Mouse (Mus musculus): ENCODE results near the gene Dscaml1. TPM values are rescaled to one million over a fixed set of nuclear protein-coding genes. Genes with fewer than 3 reads are reported as not detected.

Gene Dscaml1
- polyA plus RNA-seq, 1 experiment, result 0.62 TPM

- 53% methylated on average over 6 of the region's 6 CpGs for WGBS
Observed at GRCm38 (mm10) chr9:45625889-45626446, 199.5 kb downstream of the Dscaml1 start.

GRCm38 (mm10) chr9:45632520-45632919 lies 206.1 kb downstream of the Dscaml1 start:
- H3K4me3 ChIP-seq (ENCODE audit: low read depth, low read length), result no peak overlapping the region
- H3K36me3 ChIP-seq (ENCODE audit: control insufficient read depth, insufficient read depth, low read length), result no peaks in the 10 kb centered on the region
- WGBS, result 26% methylated on average over 10 of the region's 10 CpGs
- H3K27ac ChIP-seq (ENCODE audit: insufficient read depth, low read depth, low read length), result no peak overlapping the region
- no peaks in the 10 kb centered on the region for H3K27me3 ChIP-seq (ENCODE audit: control insufficient read depth, insufficient read depth, low read length)
- no peak for TF ChIP-seq CTCF (IDR thresholded peaks at IDR 0.05; ENCODE audit: extremely low read depth, insufficient read length, insufficient replicate concordance, low read depth, low read length)
- no peak for TF ChIP-seq POLR2A (IDR thresholded peaks at IDR 0.05; ENCODE audit: low read depth, low read length)
- H3K4me1 ChIP-seq (ENCODE audit: control insufficient read depth, insufficient read depth, insufficient read length, low read length), result no peaks in the 10 kb centered on the region; the same call in 1 of the 2 replicates

More at GRCm38 (mm10) chr9:45625889-45626446, 199.5 kb downstream of the Dscaml1 start:
- no peak overlapping the region for H3K4me3 ChIP-seq (ENCODE audit: low read depth, low read length)
- no peak for TF ChIP-seq POLR2A (IDR thresholded peaks at IDR 0.05; ENCODE audit: low read depth, low read length)
- no peak for TF ChIP-seq CTCF (IDR thresholded peaks at IDR 0.05; ENCODE audit: extremely low read depth, insufficient read length, insufficient replicate concordance, low read depth, low read length)
- H3K27ac ChIP-seq (ENCODE audit: insufficient read depth, low read depth, low read length), result no peak overlapping the region
- 0 out of 2 replicates have a peak, but pooled peaks cover 2% of the 10 kb centered on the region for H3K27me3 ChIP-seq (ENCODE audit: control insufficient read depth, insufficient read depth, low read length)
- no peaks in the 10 kb centered on the region for H3K36me3 ChIP-seq (ENCODE audit: control insufficient read depth, insufficient read depth, low read length)
- H3K4me1 ChIP-seq (ENCODE audit: control insufficient read depth, insufficient read depth, insufficient read length, low read length), result no peaks in the 10 kb centered on the region

- WGBS, result 25% methylated on average over 2 of the region's 2 CpGs
- TF ChIP-seq CTCF (IDR thresholded peaks at IDR 0.05; ENCODE audit: extremely low read depth, insufficient read length, insufficient replicate concordance, low read depth, low read length) (no peak), POLR2A (IDR thresholded peaks at IDR 0.05; ENCODE audit: low read depth, low read length) (no peak)
- no peaks in the 10 kb centered on the region for H3K27me3 ChIP-seq (ENCODE audit: control insufficient read depth, insufficient read depth, low read length)
- no peak overlapping the region for H3K27ac ChIP-seq (ENCODE audit: insufficient read depth, low read depth, low read length)
- no peaks in the 10 kb centered on the region; the same call in 1 of the 2 replicates for H3K4me1 ChIP-seq (ENCODE audit: control insufficient read depth, insufficient read depth, insufficient read length, low read length)
- no peak overlapping the region for H3K4me3 ChIP-seq (ENCODE audit: low read depth, low read length)
- H3K36me3 ChIP-seq (ENCODE audit: control insufficient read depth, insufficient read depth, low read length), result no peaks in the 10 kb centered on the region
Observed at GRCm38 (mm10) chr9:45633036-45633435, 206.6 kb downstream of the Dscaml1 start.

- H3K4me3 ChIP-seq (ENCODE audit: low read depth, low read length), result no peak overlapping the region
- no peaks in the 10 kb centered on the region for H3K36me3 ChIP-seq (ENCODE audit: control insufficient read depth, insufficient read depth, low read length)
- no peak overlapping the region for H3K27ac ChIP-seq (ENCODE audit: insufficient read depth, low read depth, low read length)
- WGBS, result 43% methylated on average over 4 of the region's 4 CpGs
- no peak for TF ChIP-seq POLR2A (IDR thresholded peaks at IDR 0.05; ENCODE audit: low read depth, low read length)
- no peak for TF ChIP-seq CTCF (IDR thresholded peaks at IDR 0.05; ENCODE audit: extremely low read depth, insufficient read length, insufficient replicate concordance, low read depth, low read length)
- no peaks in the 10 kb centered on the region for H3K27me3 ChIP-seq (ENCODE audit: control insufficient read depth, insufficient read depth, low read length)
- no peaks in the 10 kb centered on the region; the same call in 1 of the 2 replicates for H3K4me1 ChIP-seq (ENCODE audit: control insufficient read depth, insufficient read depth, insufficient read length, low read length)
Observed at GRCm38 (mm10) chr9:45634978-45635377, 208.6 kb downstream of the Dscaml1 start.

GRCm38 (mm10) chr9:45637346-45637745 lies 210.9 kb downstream of the Dscaml1 start:
- no peaks in the 10 kb centered on the region for H3K36me3 ChIP-seq (ENCODE audit: control insufficient read depth, insufficient read depth, low read length)
- H3K27me3 ChIP-seq (ENCODE audit: control insufficient read depth, insufficient read depth, low read length), result no peaks in the 10 kb centered on the region
- no peak overlapping the region for H3K27ac ChIP-seq (ENCODE audit: insufficient read depth, low read depth, low read length)
- H3K4me1 ChIP-seq (ENCODE audit: control insufficient read depth, insufficient read depth, insufficient read length, low read length), result no peaks in the 10 kb centered on the region; the same call in 1 of the 2 replicates
- no peak for TF ChIP-seq CTCF (IDR thresholded peaks at IDR 0.05; ENCODE audit: extremely low read depth, insufficient read length, insufficient replicate concordance, low read depth, low read length)
- no peak for TF ChIP-seq POLR2A (IDR thresholded peaks at IDR 0.05; ENCODE audit: low read depth, low read length)
- WGBS, result 17% methylated on average over 1 of the region's 1 CpGs
- no peak overlapping the region for H3K4me3 ChIP-seq (ENCODE audit: low read depth, low read length)

GRCm38 (mm10) chr9:45638184-45638917 lies 211.9 kb downstream of the Dscaml1 start:
- no peaks in the 10 kb centered on the region for H3K27me3 ChIP-seq (ENCODE audit: control insufficient read depth, insufficient read depth, low read length)
- TF ChIP-seq POLR2A (IDR thresholded peaks at IDR 0.05; ENCODE audit: low read depth, low read length), result no peak
- no peak for TF ChIP-seq CTCF (IDR thresholded peaks at IDR 0.05; ENCODE audit: extremely low read depth, insufficient read length, insufficient replicate concordance, low read depth, low read length)
- H3K4me3 ChIP-seq (ENCODE audit: low read depth, low read length), result no peak overlapping the region
- 75% methylated on average over 6 of the region's 6 CpGs for WGBS
- H3K4me1 ChIP-seq (ENCODE audit: control insufficient read depth, insufficient read depth, insufficient read length, low read length), result no peaks in the 10 kb centered on the region
- no peaks in the 10 kb centered on the region for H3K36me3 ChIP-seq (ENCODE audit: control insufficient read depth, insufficient read depth, low read length)
- no peak overlapping the region for H3K27ac ChIP-seq (ENCODE audit: insufficient read depth, low read depth, low read length)

- H3K4me3 ChIP-seq (ENCODE audit: low read depth, low read length), result no peak overlapping the region
- no peaks in the 10 kb centered on the region for H3K27me3 ChIP-seq (ENCODE audit: control insufficient read depth, insufficient read depth, low read length)
- WGBS, result 67% methylated on average over 6 of the region's 6 CpGs
- no peaks in the 10 kb centered on the region for H3K36me3 ChIP-seq (ENCODE audit: control insufficient read depth, insufficient read depth, low read length)
- H3K27ac ChIP-seq (ENCODE audit: insufficient read depth, low read depth, low read length), result no peak overlapping the region
- TF ChIP-seq POLR2A (IDR thresholded peaks at IDR 0.05; ENCODE audit: low read depth, low read length) (no peak), CTCF (IDR thresholded peaks at IDR 0.05; ENCODE audit: extremely low read depth, insufficient read length, insufficient replicate concordance, low read depth, low read length) (no peak)
- no peaks in the 10 kb centered on the region for H3K4me1 ChIP-seq (ENCODE audit: control insufficient read depth, insufficient read depth, insufficient read length, low read length)
Observed at GRCm38 (mm10) chr9:45644833-45645388, 218.5 kb downstream of the Dscaml1 start.

Measured in small intestine, adult 2 months (tissue).